Mouse (Mus musculus) liver, adult 2 months (tissue): Measurements from ENCODE around the gene Noct.

Source experiments
- CTCF ChIP-seq: fragments of 200-500 bp; IDR thresholded peaks from 2 replicates; pipeline ENCODE4 v1.5.1; 2011; ENCODE audit warnings: low read depth, low read length, control low read depth
- POLR2A ChIP-seq: fragments of 200-500 bp; IDR thresholded peaks from 2 replicates; pipeline ENCODE4 v1.6.1; 2011; ENCODE audit warnings: low read length, control low read depth; ENCODE audit not compliant: insufficient read depth; ENCODE audit errors: extremely low read depth

- no peak for TF ChIP-seq POLR2A
- TF ChIP-seq CTCF, result no peak
Measured at GRCm38 (mm10) chr3:51238515-51238914, 14.3 kb downstream of the Noct start.
